Mouse (Mus musculus): ENCODE data around the gene Jup. TPM values are rescaled to one million over a fixed set of nuclear protein-coding genes. Genes with fewer than 3 reads are reported as not detected.
"Not testable (repeated sequence)": the region's sequence is repeated elsewhere in the genome, so short reads cannot be mapped to it uniquely, and the experiment has no call there.

Jup gene
- polyA plus RNA-seq, 1 experiment from 2014 or later, result 69.2 TPM

DNA sequence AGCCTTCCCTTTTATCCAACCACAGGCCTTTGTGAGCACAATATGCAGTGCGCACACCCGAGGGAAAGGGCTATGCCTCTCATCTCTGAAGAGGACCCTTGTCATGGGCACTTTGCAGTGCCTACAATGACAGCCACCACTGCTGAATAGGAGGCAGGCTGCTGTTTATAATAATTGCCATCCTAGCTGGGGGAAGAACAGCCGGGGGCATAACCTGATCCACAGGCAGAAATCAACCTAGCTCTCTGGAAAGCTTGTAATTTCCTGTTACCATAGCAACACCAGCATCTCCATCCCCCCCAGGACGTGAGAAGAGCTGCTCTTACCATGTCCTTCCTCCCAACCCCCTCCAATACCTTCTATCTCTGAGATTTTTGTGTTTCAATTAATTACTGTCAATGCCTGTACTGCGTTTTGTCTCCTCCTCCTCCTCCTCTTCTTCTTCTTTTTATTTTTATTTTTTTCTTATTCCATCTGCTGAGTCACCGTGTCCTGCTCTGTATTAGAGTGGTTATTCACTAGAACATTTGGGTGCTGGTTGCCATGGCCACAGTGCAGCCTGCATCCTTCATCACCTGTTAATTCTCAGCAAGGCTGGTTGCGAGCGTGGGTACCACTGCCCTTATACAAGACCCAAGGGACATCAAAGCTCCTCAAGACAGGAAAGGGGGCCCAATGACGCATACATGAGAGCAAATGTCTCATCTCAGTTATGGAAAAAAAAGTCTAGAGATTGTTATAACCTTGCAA lies 64.6 kb downstream of the Jup start:
- peak; percentile 89 for ATAC-seq
- H3K4me3 ChIP-seq (replicated peaks), result no peak overlapping the region
- no peak overlapping the region; the same call in 1 of the 2 replicates for H3K9ac ChIP-seq (replicated peaks)
- H3K36me3 ChIP-seq, result no peaks in the 10 kb centered on the region
- WGBS, result 31% methylated on average over 9 of the region's 9 CpGs
- peak overlapping the region; percentile 96 for H3K27ac ChIP-seq
- H3K4me2 ChIP-seq (replicated peaks), result peak overlapping the region; percentile 19
- H3K27me3 ChIP-seq, result no peaks in the 10 kb centered on the region
- peaks cover 57% of the 10 kb centered on the region for H3K4me1 ChIP-seq (replicated peaks)
- H3K9me3 ChIP-seq, result no peaks in the 10 kb centered on the region

GRCm38 (mm10) chr11:100330816-100331375 lies 66.7 kb downstream of the Jup start:
- WGBS, result 67% methylated on average over 8 of the region's 8 CpGs
- H3K9ac ChIP-seq (replicated peaks); H3K27me3 ChIP-seq; H3K27ac ChIP-seq; H3K4me3 ChIP-seq (replicated peaks); H3K9me3 ChIP-seq; ATAC-seq; H3K36me3 ChIP-seq; H3K4me2 ChIP-seq (replicated peaks): not testable (repeated sequence)
- H3K4me1 ChIP-seq (replicated peaks), result peaks cover 49% of the 10 kb centered on the region

DNA sequence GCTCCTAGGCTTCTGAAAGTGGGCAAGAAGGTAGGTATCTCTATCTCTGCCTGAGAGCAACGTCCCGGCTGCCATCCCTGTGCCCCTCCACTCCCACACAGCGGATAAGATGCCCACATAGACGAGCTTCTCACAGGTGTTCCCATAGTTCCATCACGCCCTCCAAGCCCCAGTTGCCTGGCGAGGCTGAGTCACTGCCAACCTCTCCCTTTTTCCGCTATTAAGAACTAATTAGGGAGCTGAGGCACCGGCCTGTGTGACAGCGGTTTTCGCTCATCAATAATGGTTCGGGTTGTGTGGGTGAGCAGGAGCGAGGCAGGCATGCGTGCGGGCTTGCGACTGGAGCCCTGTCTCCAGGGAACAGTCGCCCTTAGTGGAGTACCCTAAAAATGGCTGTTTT lies 67.3 kb downstream of the Jup start:
- 0 out of 2 replicates have a peak overlapping the region, but pooled peaks have one; percentile 14 for H3K9ac ChIP-seq (replicated peaks)
- H3K4me1 ChIP-seq (replicated peaks), result peaks cover 43% of the 10 kb centered on the region
- H3K27ac ChIP-seq, result no peak overlapping the region
- no peaks in the 10 kb centered on the region for H3K36me3 ChIP-seq
- WGBS, result 66% methylated on average over 16 of the region's 16 CpGs
- no peaks in the 10 kb centered on the region for H3K27me3 ChIP-seq
- no peak overlapping the region for H3K4me2 ChIP-seq (replicated peaks)
- no peak overlapping the region for H3K4me3 ChIP-seq (replicated peaks)
- H3K9me3 ChIP-seq, result no peaks in the 10 kb centered on the region
- ATAC-seq, result no peak

- H3K9ac ChIP-seq (replicated peaks), result no peak overlapping the region
Observed at GRCm38 (mm10) chr11:100327761-100328160, 69.8 kb downstream of the Jup start.

DNA sequence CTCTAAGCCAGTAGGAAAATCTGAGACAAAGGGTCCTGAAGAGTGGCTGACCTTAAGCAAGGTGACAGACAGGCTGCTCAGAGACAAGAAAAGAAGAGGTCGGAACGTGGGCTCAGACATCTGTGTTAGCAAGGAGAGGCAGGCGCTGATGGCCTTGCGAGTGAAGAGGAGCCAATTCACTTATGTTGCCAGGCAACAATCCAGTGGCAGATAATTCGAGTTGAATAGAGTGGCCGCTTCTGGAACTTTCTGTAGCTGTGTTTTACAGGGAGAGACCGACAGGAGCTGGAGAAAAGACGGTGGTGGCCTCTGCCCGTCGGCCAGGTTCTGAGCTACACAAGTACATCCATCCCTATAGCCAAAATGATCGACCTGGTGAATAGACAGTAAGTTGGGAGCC lies 70.2 kb downstream of the Jup start:
- no peak overlapping the region for H3K4me2 ChIP-seq (replicated peaks)
- 48% methylated on average over 11 of the region's 11 CpGs for WGBS
- peaks cover 21% of the 10 kb centered on the region for H3K4me1 ChIP-seq (replicated peaks)
- H3K4me3 ChIP-seq (replicated peaks), result no peak overlapping the region
- no peak for ATAC-seq
- H3K9ac ChIP-seq (replicated peaks), result no peak overlapping the region
- peak overlapping the region; percentile 61; the same call in 1 of the 2 replicates for H3K27ac ChIP-seq
- H3K36me3 ChIP-seq, result peaks cover 5% of the 10 kb centered on the region
- no peaks in the 10 kb centered on the region for H3K27me3 ChIP-seq
- H3K9me3 ChIP-seq, result no peaks in the 10 kb centered on the region

More at GRCm38 (mm10) chr11:100327761-100328160, 69.8 kb downstream of the Jup start:
- ATAC-seq, result no peak
- Histone ChIP-seq H3K4me1 (replicated peaks) (peaks cover 24% of the 10 kb centered on the region), H3K4me2 (replicated peaks) (no peak overlapping the region), H3K9me3 (no peaks in the 10 kb centered on the region), H3K4me3 (replicated peaks) (no peak overlapping the region), H3K36me3 (peaks cover under 1% of the 10 kb centered on the region), H3K27ac (peak overlapping the region; percentile 61; the same call in 1 of the 2 replicates), H3K27me3 (no peaks in the 10 kb centered on the region)
- WGBS, result 92% methylated on average over 6 of the region's 6 CpGs

- Histone ChIP-seq H3K4me2 (replicated peaks) (no peak overlapping the region), H3K4me3 (replicated peaks) (no peak overlapping the region), H3K36me3 (peaks cover 19% of the 10 kb centered on the region), H3K27ac (peak overlapping the region; percentile 26; the same call in 1 of the 2 replicates), H3K9me3 (no peaks in the 10 kb centered on the region), H3K9ac (replicated peaks) (no peak overlapping the region), H3K27me3 (no peaks in the 10 kb centered on the region), H3K4me1 (replicated peaks) (peaks cover 19% of the 10 kb centered on the region)
- WGBS, result 67% methylated on average over 11 of the region's 11 CpGs
- no peak for ATAC-seq
Observed at GRCm38 (mm10) chr11:100325062-100325629, 72.4 kb downstream of the Jup start.

GRCm38 (mm10) chr11:100323578-100323977 lies 74.0 kb downstream of the Jup start:
- no peak for ATAC-seq
- H3K27me3 ChIP-seq, result no peaks in the 10 kb centered on the region

DNA sequence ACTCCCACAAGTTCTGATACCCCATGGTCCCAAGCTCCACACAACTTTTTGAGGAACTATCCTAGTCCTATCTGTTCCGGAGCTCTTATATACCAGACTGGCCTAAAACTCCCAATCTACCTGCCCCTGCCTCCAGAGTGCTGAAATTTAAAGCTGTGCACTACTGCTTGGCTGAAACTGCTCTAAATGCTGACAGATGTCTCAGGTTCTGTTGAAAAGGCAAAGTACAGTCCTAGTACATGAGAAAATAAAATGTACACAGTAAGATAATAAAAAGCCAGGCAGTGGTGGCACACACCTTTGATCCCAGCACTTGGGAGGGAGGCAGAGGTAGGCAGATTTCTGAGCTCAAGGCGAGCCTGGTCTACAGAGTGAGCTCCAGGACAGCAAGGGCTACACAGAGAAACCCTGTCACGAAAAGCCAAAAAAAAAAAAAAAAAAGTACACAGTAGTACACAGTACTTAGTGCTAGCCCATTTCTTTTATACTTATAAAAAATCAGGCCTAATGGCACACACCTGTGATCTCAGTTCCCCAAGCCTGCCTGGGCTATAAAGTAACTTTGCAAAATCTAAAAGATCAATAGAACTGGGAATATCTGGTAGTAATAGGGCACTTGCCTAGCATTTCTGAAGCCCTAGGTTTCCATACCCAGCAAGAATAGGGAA lies 74.8 kb downstream of the Jup start:
- Histone ChIP-seq H3K9me3 (no peaks in the 10 kb centered on the region), H3K36me3 (peaks cover 19% of the 10 kb centered on the region), H3K4me2 (replicated peaks) (no peak overlapping the region), H3K27ac (no peak overlapping the region), H3K9ac (replicated peaks) (no peak overlapping the region), H3K4me1 (replicated peaks) (peaks cover 19% of the 10 kb centered on the region), H3K27me3 (no peaks in the 10 kb centered on the region), H3K4me3 (replicated peaks) (no peak overlapping the region)
- ATAC-seq, result no peak
- WGBS, result 63% methylated on average over 3 of the region's 3 CpGs

More at GRCm38 (mm10) chr11:100323578-100323977, 74.0 kb downstream of the Jup start:
- Histone ChIP-seq H3K4me3 (replicated peaks) (no peak overlapping the region), H3K4me2 (replicated peaks) (no peak overlapping the region), H3K4me1 (replicated peaks) (peaks cover 19% of the 10 kb centered on the region), H3K27ac (no peak overlapping the region), H3K9me3 (no peaks in the 10 kb centered on the region), H3K9ac (replicated peaks) (no peak overlapping the region), H3K36me3 (peaks cover 19% of the 10 kb centered on the region)
- WGBS, result 9% methylated on average over 3 of the region's 3 CpGs

- Histone ChIP-seq H3K4me2 (replicated peaks) (peak overlapping the region; percentile 90), H3K36me3 (peaks cover 19% of the 10 kb centered on the region), H3K4me1 (replicated peaks) (peaks cover 19% of the 10 kb centered on the region), H3K4me3 (replicated peaks) (0 out of 2 replicates have a peak overlapping the region, but pooled peaks have one; percentile 16)
- H3K27me3 ChIP-seq; H3K9me3 ChIP-seq; H3K27ac ChIP-seq; ATAC-seq; H3K9ac ChIP-seq (replicated peaks): not testable (repeated sequence)
- WGBS, result 79% methylated on average over 7 of the region's 7 CpGs
Observed at GRCm38 (mm10) chr11:100321479-100322305, 75.9 kb downstream of the Jup start.

GRCm38 (mm10) chr11:100320701-100321410 lies 76.7 kb downstream of the Jup start:
- H3K4me2 ChIP-seq (replicated peaks), result peak overlapping the region; percentile 90
- ATAC-seq, result peak; percentile 1; the same call in 1 of the 2 replicates
- peak overlapping the region; percentile 96 for H3K9ac ChIP-seq (replicated peaks)
- peaks cover 19% of the 10 kb centered on the region for H3K4me1 ChIP-seq (replicated peaks)
- not testable (repeated sequence) for H3K9me3 ChIP-seq, H3K27me3 ChIP-seq
- 18% methylated on average over 11 of the region's 11 CpGs for WGBS
- H3K36me3 ChIP-seq, result peaks cover 19% of the 10 kb centered on the region
- peak overlapping the region; percentile 98 for H3K27ac ChIP-seq
- peak overlapping the region; percentile 78 for H3K4me3 ChIP-seq (replicated peaks)

DNA sequence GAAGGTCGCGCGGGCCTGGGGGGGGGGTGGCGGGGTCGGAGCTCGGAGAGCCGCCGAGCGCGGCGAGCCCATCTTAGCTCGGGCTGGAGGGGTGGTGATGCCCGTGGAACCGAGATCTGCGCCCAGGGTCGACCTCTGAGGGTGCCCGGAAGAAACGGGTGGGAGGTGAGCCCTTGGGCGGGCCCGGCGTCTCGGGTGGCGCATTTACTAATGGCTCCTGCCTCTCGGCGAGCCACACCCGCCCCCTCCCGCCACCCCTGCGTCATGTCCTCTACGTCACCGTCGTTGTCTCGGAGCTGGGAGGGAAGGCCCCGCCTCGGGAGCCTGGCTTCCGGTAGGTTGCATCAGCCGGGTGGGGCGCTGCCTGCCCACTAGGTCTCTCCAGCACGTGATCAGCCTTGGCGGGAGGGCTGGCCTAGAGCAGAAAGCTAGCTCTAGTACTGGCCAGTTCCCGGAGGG lies 77.4 kb downstream of the Jup start:
- peak overlapping the region; percentile 98 for H3K27ac ChIP-seq
- H3K4me2 ChIP-seq (replicated peaks), result peak overlapping the region; percentile 90
- H3K4me3 ChIP-seq (replicated peaks), result peak overlapping the region; percentile 78
- ATAC-seq, result peak; percentile 85
- no peaks in the 10 kb centered on the region for H3K9me3 ChIP-seq
- H3K36me3 ChIP-seq, result peaks cover 19% of the 10 kb centered on the region
- peak overlapping the region; percentile 96 for H3K9ac ChIP-seq (replicated peaks)
- no peaks in the 10 kb centered on the region for H3K27me3 ChIP-seq
- under 1% methylated on average over 37 of the region's 40 CpGs for whole genome bisulfite sequencing
- peaks cover 19% of the 10 kb centered on the region for H3K4me1 ChIP-seq (replicated peaks)
